Mouse (Mus musculus) kidney, adult 11 months (tissue): Measurements from ENCODE around the gene Unkl.

Experiments used
- DNase-seq: peaks from one replicate; pipeline ENCODE4 v3.0.0; 2022

The Unkl gene

DNA sequence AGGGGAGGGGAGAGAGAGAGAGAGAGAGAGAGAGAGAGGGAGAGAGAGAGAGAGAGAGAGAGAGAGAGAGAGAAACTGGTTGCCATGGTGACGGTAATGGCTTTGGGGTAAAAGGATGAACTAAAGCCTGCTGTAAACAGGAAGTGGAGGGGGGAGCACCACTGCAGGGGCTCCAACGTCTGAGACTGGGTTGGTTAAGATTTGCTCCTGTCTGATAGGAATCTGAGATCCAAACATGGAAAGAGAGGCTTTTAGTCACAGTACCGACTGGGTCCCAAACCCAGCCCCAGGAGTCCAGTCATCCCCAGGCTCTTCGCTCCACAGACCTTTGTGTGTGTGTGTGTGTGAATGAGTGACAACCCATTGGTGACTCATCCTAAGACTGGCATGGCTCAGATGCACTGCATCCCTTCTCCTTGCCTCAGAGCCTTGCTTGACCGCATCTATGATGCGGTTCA is 69.6 kb downstream of the Unkl start:
- DNase-seq, result no peak

DNA sequence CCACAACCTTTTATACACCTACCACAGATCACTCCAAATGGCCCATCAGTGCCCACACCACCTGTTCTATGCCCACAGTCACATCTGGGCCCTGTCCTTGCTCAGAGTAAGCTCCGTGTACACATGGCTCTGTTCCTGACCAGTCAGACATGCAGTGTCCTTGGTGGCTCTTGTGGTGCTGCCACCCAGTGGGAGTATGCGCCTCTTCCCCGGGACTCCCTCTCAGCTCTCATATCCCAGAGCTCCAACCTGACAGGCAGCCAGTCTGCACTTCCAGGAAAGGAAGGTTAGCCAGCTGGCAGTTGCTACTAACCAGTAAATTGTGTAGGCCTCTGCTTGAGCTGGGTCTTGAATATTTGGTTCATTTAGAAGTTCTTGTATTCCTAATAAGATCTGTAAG is 76.3 kb downstream of the Unkl start:
- DNase-seq, result peak; percentile 35

DNA sequence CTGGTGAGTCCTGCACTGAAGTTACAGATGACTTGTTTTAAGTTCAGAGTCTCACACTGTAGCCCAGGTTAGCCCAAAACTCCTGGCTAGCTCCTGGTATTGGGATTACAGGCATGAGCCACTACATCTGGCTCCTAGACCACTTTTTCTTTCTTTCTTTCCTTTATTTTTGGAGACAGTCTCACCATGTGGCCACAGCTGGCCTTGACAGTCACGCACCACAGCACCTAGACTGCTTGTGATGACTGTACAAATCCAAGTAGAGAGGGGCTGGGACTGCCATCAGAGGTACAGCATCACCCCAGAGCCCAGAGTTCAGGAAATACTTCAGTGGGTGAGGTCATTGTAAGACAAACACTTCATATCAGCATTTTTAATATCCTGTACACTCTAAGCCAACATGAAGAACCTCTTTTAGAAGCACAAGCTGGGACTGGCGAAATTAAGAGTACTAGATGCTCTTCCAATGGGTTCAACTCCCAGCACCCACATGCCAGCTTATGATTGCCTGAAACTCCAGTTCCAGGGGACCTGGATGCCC is 82.7 kb downstream of the Unkl start:
- no peak for DNase-seq

DNA sequence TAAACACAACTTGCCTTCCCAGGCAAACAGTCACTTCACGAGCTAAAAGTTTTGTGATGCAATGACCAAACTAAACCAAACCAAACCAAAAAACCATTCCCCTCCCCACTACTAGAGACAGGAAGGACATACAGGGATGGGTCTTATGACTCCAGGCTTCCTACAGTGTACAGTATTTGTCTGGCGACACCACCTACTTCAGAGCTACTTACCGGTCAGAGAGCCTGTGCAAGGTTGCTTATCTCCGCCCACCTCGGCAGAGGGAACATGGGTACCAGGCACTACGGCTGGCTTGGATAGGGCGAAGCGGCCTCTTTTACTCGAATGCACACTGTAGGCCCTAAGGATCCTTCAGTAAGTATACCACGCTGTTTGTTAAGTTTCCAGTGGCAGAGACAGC is 84.1 kb downstream of the Unkl start:
- DNase-seq, result peak; percentile 36

DNA sequence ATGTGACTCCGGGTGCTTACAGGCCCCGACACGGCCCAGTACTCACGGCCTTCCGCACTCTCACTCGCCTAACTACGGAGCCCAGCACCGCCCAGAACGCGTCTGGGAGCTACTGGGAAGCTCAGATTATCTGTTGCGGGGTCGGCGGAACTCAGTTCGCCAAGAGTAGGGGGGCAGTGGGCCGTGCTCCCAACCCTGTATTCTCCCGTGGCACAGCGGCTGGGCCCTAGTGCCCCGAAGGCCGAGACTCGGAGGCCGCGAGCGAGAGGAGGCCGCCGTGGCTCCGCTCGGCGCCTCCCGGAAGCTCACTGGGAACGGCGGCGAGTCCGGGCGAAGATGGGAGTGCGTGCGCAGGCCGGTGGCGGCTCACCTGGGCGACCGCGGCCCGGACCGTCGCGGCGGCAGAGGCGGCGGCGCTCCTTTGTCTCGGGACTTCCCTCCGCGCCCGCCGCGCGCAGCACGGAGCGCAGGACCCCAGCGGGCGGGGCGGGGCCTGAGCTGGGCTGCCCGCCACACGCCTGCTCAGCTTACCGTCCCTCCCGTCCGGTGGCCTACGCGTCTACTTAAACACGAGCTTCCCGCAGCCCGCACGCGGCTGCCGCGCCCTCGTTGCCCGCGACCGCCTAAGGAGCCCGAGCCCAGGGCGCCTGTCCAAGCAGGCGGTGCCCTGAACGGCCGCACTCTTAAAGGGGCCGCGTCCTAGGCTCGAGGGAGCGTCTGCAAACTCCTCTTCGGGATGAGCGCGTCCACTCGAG is 84.9 kb downstream of the Unkl start:
- DNase-seq, result peak; percentile 92

DNA sequence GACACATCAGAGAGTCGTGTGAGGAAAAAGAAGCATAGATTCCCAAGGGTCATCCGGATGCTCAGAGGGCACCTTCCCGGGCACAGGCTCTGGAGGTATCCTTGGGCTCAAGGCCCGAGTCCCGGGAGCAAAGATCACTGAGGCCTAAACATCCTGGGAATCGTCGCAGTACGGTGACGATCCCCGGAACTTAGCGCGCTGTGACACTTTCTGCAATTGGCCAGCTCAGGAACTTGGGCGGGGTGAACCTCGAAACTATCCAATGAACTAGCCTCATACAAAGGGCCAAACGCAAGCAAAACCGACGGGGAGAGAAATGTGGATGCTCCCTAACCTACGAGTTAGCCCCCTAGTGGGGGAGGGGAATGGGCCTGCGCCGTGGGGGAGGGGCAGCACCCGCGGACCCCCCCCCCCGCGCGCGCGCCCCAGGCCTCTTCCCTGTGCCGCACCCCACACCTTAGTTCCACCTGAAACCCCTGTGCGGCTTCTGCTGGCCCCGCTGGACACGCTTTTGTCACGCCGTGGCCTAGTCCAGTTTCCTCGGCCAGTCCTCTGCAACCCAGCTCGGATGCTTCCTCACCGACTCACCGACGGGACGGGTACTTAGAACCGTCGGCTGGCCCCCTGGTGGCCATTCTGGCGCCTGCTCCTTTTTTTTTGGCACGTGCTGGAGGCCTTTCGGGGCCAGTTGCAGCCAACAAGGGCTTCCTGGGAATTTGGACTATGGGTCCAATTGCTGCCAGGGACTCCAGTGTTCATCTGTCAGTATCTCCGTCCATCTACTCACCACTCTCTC is 85.7 kb downstream of the Unkl start:
- DNase-seq, result peak; percentile 96

DNA sequence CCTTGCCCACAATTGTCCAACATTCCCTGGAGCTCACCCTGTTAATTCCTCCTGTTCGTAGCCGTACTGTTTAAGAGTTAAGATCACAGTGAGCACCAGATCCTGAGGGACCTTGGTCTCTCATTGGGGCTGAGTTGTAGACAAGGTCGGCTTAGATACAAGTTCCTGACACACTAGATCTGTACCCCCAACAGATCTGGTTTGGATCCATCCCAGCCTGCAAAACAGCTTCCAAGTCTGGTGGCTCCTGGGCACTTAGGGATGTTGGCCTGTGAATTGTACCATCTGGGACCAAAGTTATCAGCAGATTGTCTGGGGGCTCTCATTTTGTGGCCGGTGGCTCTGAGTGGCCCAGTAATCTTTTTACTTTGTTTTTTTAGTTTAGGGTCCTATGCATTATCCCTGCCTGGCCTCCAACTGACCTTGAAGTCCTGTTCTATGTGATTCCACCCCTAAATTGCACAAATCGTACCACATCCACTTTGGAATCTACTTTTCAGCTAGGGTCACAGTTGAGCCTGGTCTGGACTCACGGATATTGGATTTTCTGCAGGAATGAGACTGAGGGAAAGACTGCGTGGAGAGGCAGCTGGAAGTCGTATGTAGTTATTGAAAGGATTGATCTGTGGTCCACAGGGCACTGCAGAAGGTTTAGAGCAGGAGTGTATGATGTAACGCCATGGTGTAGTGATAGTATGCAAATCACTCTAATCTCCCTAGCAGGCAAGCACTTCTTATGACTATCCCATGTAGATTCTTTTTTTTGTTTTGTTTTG is 86.6 kb downstream of the Unkl start, which contains the start of gene Ube2i:
Gene Ube2i (minus strand): TSS at position 52 of the 776 bp plus-strand sequence.
- DNase-seq, result no peak

DNA sequence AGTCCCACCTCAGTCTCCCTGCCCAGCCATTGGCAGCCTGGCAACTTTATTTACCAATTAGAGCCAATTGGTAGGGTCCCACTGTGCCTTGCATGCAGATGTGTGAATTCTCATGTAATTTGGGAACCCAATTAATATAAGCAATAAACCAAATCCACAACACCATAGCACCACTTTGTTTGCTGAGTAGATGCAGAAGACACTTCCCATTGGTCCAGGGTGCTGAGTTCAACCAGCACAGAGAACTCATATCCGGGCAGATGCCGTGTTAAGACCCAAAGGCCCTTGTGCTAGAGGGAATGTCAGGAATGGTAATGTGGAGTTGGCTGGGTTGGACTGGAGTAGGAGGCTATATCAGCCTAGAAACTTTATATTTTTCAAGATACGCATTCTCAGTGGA is 87.6 kb downstream of the Unkl start:
- DNase-seq, result no peak

DNA sequence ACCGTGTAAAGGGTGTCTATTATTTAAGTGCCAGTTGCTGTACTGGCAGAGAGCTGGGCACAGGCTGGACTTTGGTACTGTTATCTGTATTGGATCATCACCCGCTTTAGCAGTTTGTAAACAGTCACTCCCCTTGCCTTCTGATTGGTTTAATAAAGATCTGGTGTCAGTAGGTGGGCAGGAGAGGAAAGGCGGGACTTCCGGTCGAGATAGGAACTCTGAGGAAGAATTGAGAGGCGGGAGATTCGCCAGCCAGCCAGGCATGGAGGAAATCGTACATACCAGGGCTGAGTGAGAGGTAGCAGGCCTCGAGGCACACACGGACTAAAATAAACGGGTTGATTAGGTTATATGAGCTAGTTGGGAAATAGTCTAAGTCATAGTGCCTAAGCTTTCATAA is 93.9 kb downstream of the Unkl start:
- peak; percentile 79 for DNase-seq
